Mouse (Mus musculus) bone marrow, adult 2 months (tissue): Measurements from ENCODE around the gene Fam43a.

Experiments
- CTCF ChIP-seq: fragments of 200-500 bp; IDR thresholded peaks from 2 replicates; pipeline ENCODE4 v1.5.1; 2011; ENCODE audit warnings: low read length, control low read depth; ENCODE audit not compliant: control insufficient read depth, insufficient read depth
- POLR2A ChIP-seq: fragments of 200-500 bp; IDR thresholded peaks from 2 replicates; pipeline ENCODE4 v1.6.1; 2011; ENCODE audit warnings: low read depth, mild to moderate bottlenecking, control low read depth, low read length, borderline replicate concordance; ENCODE audit not compliant: control insufficient read depth

DNA sequence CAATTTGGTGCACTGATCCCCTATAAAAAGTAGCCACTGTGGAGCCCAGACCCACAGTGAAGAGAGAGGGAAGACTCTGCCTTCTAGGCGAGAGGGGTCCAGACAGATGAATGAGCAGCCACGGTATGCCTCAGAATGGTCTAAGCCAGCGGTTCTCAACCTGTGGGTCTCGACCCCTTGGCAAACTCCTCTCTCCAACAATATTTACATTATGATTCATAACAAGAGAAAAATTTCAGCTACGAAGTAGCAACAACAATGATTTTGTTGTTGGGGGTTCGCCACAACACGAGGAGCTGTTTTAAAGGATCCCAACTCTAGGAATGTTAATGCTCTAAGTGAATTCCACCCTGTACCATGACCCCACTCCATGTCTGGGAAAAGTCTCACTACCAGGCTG is 13.6 kb downstream of the Fam43a start:
- TF ChIP-seq POLR2A: no peak
- TF ChIP-seq CTCF: no peak
